Mouse (Mus musculus) adrenal gland, adult 10 weeks (tissue): Measurements from ENCODE around the gene Cd276. TPM values are rescaled to one million over a fixed set of nuclear protein-coding genes. Genes with fewer than 3 reads are reported as not detected.

Experiments used
- polyA plus RNA-seq: library from polyadenylated mRNA; stranded (reverse); fragments of 350-450 nt; fragmentation: Illumina TruSeq; extraction: RNeasy Lipid Tissue Mini Kit (QIAGEN cat#74804); gene quantifications from one replicate; pipeline ENCODE4 v1.2.3, GENCODE M21; 2014; ENCODE audit warnings: low read depth, low replicate concordance

Cd276 gene
- 3.2 TPM for polyA plus RNA-seq

GRCm38 (mm10) chr9:58554908-58555684 is at the start of gene Cd276:
Gene Cd276, minus strand, starts transcription at chr9:58555437.

GRCm38 (mm10) chr9:58581958-58582540 is 26.8 kb upstream of the Cd276 start, which contains the start of gene Nptn:
Gene Nptn, plus strand, starts transcription at chr9:58582240.

DNA sequence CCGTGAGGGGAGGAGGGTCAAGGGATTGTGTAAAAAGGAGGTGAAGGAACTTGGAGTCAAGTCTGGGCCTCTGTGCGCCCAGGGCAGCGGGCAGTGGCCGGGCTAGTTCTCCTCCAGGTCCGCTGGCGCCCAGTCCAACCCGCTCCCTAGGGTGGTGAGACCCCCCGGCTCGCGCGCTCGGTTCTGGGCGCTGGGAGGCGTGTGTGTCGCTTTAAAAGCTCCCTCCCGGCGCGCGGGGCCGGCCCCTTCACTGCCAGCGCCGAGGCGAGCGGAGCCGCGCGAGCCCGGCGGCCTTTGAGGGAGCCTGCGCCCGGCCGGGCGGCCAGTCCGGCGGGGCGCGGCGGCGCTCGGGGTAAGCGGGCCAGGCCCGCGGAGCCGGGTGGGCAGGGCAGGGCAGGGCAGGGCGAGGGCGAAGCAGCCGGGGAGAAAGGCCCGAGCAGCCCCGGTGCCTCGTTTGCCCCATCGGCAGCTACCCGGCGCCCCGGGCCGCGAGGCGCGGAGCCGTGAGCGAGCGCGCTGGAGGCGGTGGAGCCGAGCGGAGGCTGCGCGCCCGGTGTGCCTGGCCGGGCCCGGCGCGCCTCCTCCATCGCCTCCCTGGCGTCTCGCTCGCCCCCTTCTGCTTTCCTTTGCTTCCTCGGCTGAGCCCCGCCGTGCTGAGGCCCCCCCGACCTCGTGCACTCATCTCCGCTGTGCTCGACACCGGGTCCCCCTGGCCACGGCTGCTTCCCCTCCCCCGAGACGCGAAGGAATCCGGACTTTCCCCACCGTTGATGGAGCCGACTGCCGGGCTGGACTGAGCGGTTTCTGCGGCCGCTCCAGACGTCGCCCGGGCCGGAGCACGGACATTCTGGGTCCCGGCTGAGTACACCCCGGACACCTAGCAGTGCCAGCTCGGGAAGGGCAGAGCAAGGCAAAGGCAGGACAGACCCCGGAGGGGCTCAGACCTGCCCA is 67.1 kb downstream of the Cd276 start, which contains the start of gene Insyn1:
Gene Insyn1 (plus strand): TSS at position 753 of the 951 bp plus-strand sequence.

Other genes starting within 250 kb of the Cd276 start
- 0.93 TPM for gene Loxl1, start 242.3 kb downstream of the Cd276 start, polyA plus RNA-seq
- not detected for gene Tbc1d21, start 185.0 kb downstream of the Cd276 start, polyA plus RNA-seq
- not detected for gene Insyn1, start 66.8 kb downstream of the Cd276 start, polyA plus RNA-seq
- gene Nptn, start 26.8 kb upstream of the Cd276 start, polyA plus RNA-seq: 642 TPM
- gene Rec114, start 188.5 kb upstream of the Cd276 start, polyA plus RNA-seq: 1.5 TPM